Mouse (Mus musculus): Measurements from ENCODE around the gene Bcor. TPM values are rescaled to one million over a fixed set of nuclear protein-coding genes. Genes with fewer than 3 reads are reported as not detected.

The Bcor gene
- total and polyA plus RNA-seq, 3 experiments: 44.6 to 88.7 (median 61.6) TPM

GRCm38 (mm10) chrX:12057210-12057609 lies 102.9 kb downstream of the Bcor start:
- H3K4me3 ChIP-seq (ENCODE audit: control insufficient read depth in 1 of 2, insufficient read depth in 1 of 2, low read depth in 2 of 2, low read length in 2 of 2): no peak overlapping the region
- TF ChIP-seq MAX (IDR thresholded peaks at IDR 0.05; ENCODE audit: low read length): no peak
- no peak for TF ChIP-seq CHD1 (IDR thresholded peaks at IDR 0.05; ENCODE audit: low read depth, low read length)
- TF ChIP-seq GABPA (IDR thresholded peaks at IDR 0.05; ENCODE audit: low read depth, low read length): no peak
- TF ChIP-seq ETS1 (IDR thresholded peaks at IDR 0.05; ENCODE audit: low read depth, low read length): no peak
- TF ChIP-seq SMC3 (IDR thresholded peaks at IDR 0.05; ENCODE audit: low read depth, low read length): no peak
- TF ChIP-seq BHLHE40 (IDR thresholded peaks at IDR 0.05; ENCODE audit: borderline replicate concordance, low read depth, low read length): no peak
- no peak for TF ChIP-seq JUND (IDR thresholded peaks at IDR 0.05; ENCODE audit: low read depth, low read length)
- no peak for TF ChIP-seq EP300 (IDR thresholded peaks at IDR 0.05; ENCODE audit: low read depth in 1 of 2, low read length in 2 of 2)
- TF ChIP-seq SIN3A (IDR thresholded peaks at IDR 0.05; ENCODE audit: low read length): no peak
- TF ChIP-seq RAD21 (IDR thresholded peaks at IDR 0.05; ENCODE audit: low read depth, low read length): no peak
- TF ChIP-seq MXI1 (IDR thresholded peaks at IDR 0.05; ENCODE audit: low read depth, low read length): no peak
- H3K9me3 ChIP-seq (replicated peaks; ENCODE audit: insufficient read depth, low read length): no peaks in the 10 kb centered on the region
- no peak for DNase-seq (ENCODE audit: low read depth, low spot score)
- H3K27me3 ChIP-seq (ENCODE audit: control insufficient read depth in 1 of 2, insufficient read depth in 2 of 2, low read length in 2 of 2): no peaks in the 10 kb centered on the region
- H3K9ac ChIP-seq (ENCODE audit: control insufficient read depth, low read depth, low read length, poor library complexity, severe bottlenecking): no peak overlapping the region
- no peak overlapping the region for H3K27ac ChIP-seq (ENCODE audit: control insufficient read depth, low read depth, low read length)
- no peaks in the 10 kb centered on the region for H3K4me1 ChIP-seq (ENCODE audit: control insufficient read depth in 1 of 2, insufficient read depth in 2 of 2, low read length in 2 of 2)
- peaks cover 0 to 30% of the 10 kb centered on the region in 2 experiments; a peak in 2 of 4 replicates for H3K36me3 ChIP-seq (ENCODE audit: control insufficient read depth in 1 of 2, insufficient read depth in 2 of 2, low read length in 2 of 2)
- no peaks in the 10 kb centered on the region for H3K79me2 ChIP-seq (ENCODE audit: control insufficient read depth, insufficient read depth, low read length, poor library complexity)

GRCm38 (mm10) chrX:12053315-12053914 lies 106.7 kb downstream of the Bcor start:
- Histone ChIP-seq H3K4me1 (ENCODE audit: control insufficient read depth in 1 of 2, insufficient read depth in 2 of 2, low read length in 2 of 2) (no peaks in the 10 kb centered on the region), H3K9me3 (replicated peaks; ENCODE audit: insufficient read depth, low read length) (no peaks in the 10 kb centered on the region), H3K27me3 (ENCODE audit: control insufficient read depth in 1 of 2, insufficient read depth in 2 of 2, low read length in 2 of 2) (no peaks in the 10 kb centered on the region), H3K79me2 (ENCODE audit: control insufficient read depth, insufficient read depth, low read length, poor library complexity) (no peaks in the 10 kb centered on the region), H3K27ac (ENCODE audit: control insufficient read depth, low read depth, low read length) (no peak overlapping the region), H3K9ac (ENCODE audit: control insufficient read depth, low read depth, low read length, poor library complexity, severe bottlenecking) (no peak overlapping the region), H3K4me3 (ENCODE audit: control insufficient read depth in 1 of 2, insufficient read depth in 1 of 2, low read depth in 2 of 2, low read length in 2 of 2) (no peak overlapping the region), H3K36me3 (ENCODE audit: control insufficient read depth in 1 of 2, insufficient read depth in 2 of 2, low read length in 2 of 2) (peaks cover 0 to 35% of the 10 kb centered on the region in 2 experiments; a peak in 2 of 4 replicates)
- no peak for DNase-seq (ENCODE audit: low read depth, low spot score)
- TF ChIP-seq KAT2A (conservative IDR thresholded peaks at IDR 0.05; ENCODE audit: low read depth, low read length) (no peak), ZNF384 (IDR thresholded peaks at IDR 0.05; ENCODE audit: low read depth, low read length) (no peak)

GRCm38 (mm10) chrX:12052651-12053050 lies 107.5 kb downstream of the Bcor start:
- no peaks in the 10 kb centered on the region for H3K9me3 ChIP-seq (replicated peaks; ENCODE audit: insufficient read depth, low read length)
- H3K4me3 ChIP-seq (ENCODE audit: control insufficient read depth in 1 of 2, insufficient read depth in 1 of 2, low read depth in 2 of 2, low read length in 2 of 2): no peak overlapping the region
- H3K79me2 ChIP-seq (ENCODE audit: control insufficient read depth, insufficient read depth, low read length, poor library complexity): no peaks in the 10 kb centered on the region
- H3K27ac ChIP-seq (ENCODE audit: control insufficient read depth, low read depth, low read length): no peak overlapping the region
- DNase-seq (ENCODE audit: low read depth, low spot score): no peak
- peaks cover 0 to 34% of the 10 kb centered on the region in 2 experiments; a peak in 2 of 4 replicates for H3K36me3 ChIP-seq (ENCODE audit: control insufficient read depth in 1 of 2, insufficient read depth in 2 of 2, low read length in 2 of 2)
- H3K4me1 ChIP-seq (ENCODE audit: control insufficient read depth in 1 of 2, insufficient read depth in 2 of 2, low read length in 2 of 2): no peaks in the 10 kb centered on the region
- H3K27me3 ChIP-seq (ENCODE audit: control insufficient read depth in 1 of 2, insufficient read depth in 2 of 2, low read length in 2 of 2): no peaks in the 10 kb centered on the region
- H3K9ac ChIP-seq (ENCODE audit: control insufficient read depth, low read depth, low read length, poor library complexity, severe bottlenecking): no peak overlapping the region
- TF ChIP-seq NRF1 (IDR thresholded peaks at IDR 0.05; ENCODE audit: insufficient read depth, low read depth, low read length, poor library complexity, severe bottlenecking) (no peak), BHLHE40 (IDR thresholded peaks at IDR 0.05; ENCODE audit: borderline replicate concordance, low read depth, low read length) (no peak), ETS1 (IDR thresholded peaks at IDR 0.05; ENCODE audit: low read depth, low read length) (no peak), ELF1 (IDR thresholded peaks at IDR 0.05; ENCODE audit: low read depth, low read length) (no peak), TCF12 (IDR thresholded peaks at IDR 0.05; ENCODE audit: low read depth, low read length) (no peak), EP300 (IDR thresholded peaks at IDR 0.05; ENCODE audit: low read depth in 1 of 2, low read length in 2 of 2) (no peak), GATA1 (IDR thresholded peaks at IDR 0.05; ENCODE audit: low read depth, low read length) (no peak), RAD21 (IDR thresholded peaks at IDR 0.05; ENCODE audit: low read depth, low read length) (no peak), POLR2AphosphoS2 (IDR thresholded peaks at IDR 0.05; ENCODE audit: low read length) (no peak), ZC3H11A (IDR thresholded peaks at IDR 0.05; ENCODE audit: low read depth, low read length) (no peak), POLR2A (IDR thresholded peaks at IDR 0.05; ENCODE audit: control insufficient read depth in 1 of 2, insufficient read depth in 1 of 2, low read depth in 1 of 2, low read length in 2 of 2, poor library complexity in 1 of 2) (no peak), ZNF384 (IDR thresholded peaks at IDR 0.05; ENCODE audit: low read depth, low read length) (no peak), UBTF (IDR thresholded peaks at IDR 0.05; ENCODE audit: borderline replicate concordance, insufficient read depth, low read depth, low read length) (no peak), MYB (IDR thresholded peaks at IDR 0.05; ENCODE audit: low read depth, low read length) (no peak), USF1 (IDR thresholded peaks at IDR 0.05; ENCODE audit: low read depth, low read length) (no peak), MYC (IDR thresholded peaks at IDR 0.05; ENCODE audit: low read depth, low read length) (no peak), USF2 (IDR thresholded peaks at IDR 0.05; ENCODE audit: borderline replicate concordance in 1 of 2, insufficient read depth in 1 of 2, low read depth in 1 of 2, low read length in 2 of 2) (no peak)
